Mouse (Mus musculus) midbrain, embryonic 12.5 days (tissue): ENCODE measurements at regions not wholly inside any gene's neighbourhood (a gene's known extent, or its start where the extent isn't known, plus 50 kb on each side); places are given as distances from the start of the nearest gene placed in this dataset.
A peak's percentile ranks its signal among the peaks of the same experiment; 100 is the strongest.

Experiments used
- ATAC-seq: fragments of 200-750 bp; cut with Nextera tagmentation; 2 replicates; pipeline ENCODE4 v1.8.0; 2017; ENCODE audit warnings: low read depth, moderate TSS enrichment, moderate library complexity; ENCODE audit not compliant: low FRiP score
- H3K27ac ChIP-seq: fragments of 300-500 bp; sonication (generic); replicated peaks from 2 replicates; pipeline ENCODE4 v1.5.1; 2016; ENCODE audit warnings: mild to moderate bottlenecking
- H3K27me3 ChIP-seq: fragments of 300-500 bp; sonication (generic); 2 replicates; pipeline ENCODE4 v1.6.1; 2016; ENCODE audit warnings: mild to moderate bottlenecking
- H3K36me3 ChIP-seq: fragments of 300-500 bp; sonication (generic); 2 replicates; pipeline ENCODE4 v1.6.1; 2016
- H3K4me1 ChIP-seq: fragments of 300-500 bp; sonication (generic); 2 replicates; pipeline ENCODE4 v1.6.1; 2016
- H3K4me2 ChIP-seq: fragments of 300-500 bp; sonication (generic); replicated peaks from 2 replicates; pipeline ENCODE4 v1.6.1; 2016; ENCODE audit warnings: mild to moderate bottlenecking, moderate library complexity
- H3K4me3 ChIP-seq: fragments of 300-500 bp; sonication (generic); 2 replicates; pipeline ENCODE4 v1.5.1; 2016; ENCODE audit warnings: mild to moderate bottlenecking
- H3K9ac ChIP-seq: fragments of 300-500 bp; sonication (generic); replicated peaks from 2 replicates; pipeline ENCODE4 v1.6.1; 2016; ENCODE audit warnings: mild to moderate bottlenecking, moderate library complexity
- H3K9me3 ChIP-seq: fragments of 300-500 bp; sonication (generic); 2 replicates; pipeline ENCODE4 v1.6.1; 2016; ENCODE audit warnings: mild to moderate bottlenecking
- WGBS: fragments of 180-500 bp; shearing (Covaris S2); methylation state at CpG from one replicate; pipeline ENCODE4 v1.1.7; 2016; 5-methylcytosine and 5-hydroxymethylcytosine counted together

DNA sequence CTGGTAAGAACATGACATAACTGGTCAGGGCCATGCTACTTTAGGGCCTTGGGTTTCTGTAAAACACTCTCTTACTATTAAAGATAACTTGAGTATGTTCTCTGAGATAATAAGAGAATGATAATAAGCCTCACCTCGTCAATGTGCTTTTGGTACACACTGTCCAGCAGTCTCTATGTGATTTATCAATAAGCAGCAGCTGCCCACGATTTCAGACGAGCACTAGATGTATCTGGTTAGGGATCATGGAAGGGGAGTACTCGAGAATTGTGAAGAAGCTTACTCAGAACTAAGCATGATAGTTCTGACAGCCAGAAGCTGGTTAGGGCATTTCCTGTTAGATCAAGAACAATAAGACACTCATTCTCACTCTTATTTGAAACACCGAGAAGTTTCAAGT lies 53.8 kb downstream of the Neurod6 start:
- no peaks in the 10 kb centered on the region for H3K9me3 ChIP-seq
- no peak overlapping the region for H3K4me3 ChIP-seq
- no peak for ATAC-seq
- WGBS, result 85% methylated on average over 5 of the region's 5 CpGs
- no peak overlapping the region for H3K4me2 ChIP-seq
- H3K4me1 ChIP-seq, result no peaks in the 10 kb centered on the region
- H3K27ac ChIP-seq, result no peak overlapping the region
- no peaks in the 10 kb centered on the region for H3K27me3 ChIP-seq
- H3K36me3 ChIP-seq, result no peaks in the 10 kb centered on the region
- H3K9ac ChIP-seq, result no peak overlapping the region

DNA sequence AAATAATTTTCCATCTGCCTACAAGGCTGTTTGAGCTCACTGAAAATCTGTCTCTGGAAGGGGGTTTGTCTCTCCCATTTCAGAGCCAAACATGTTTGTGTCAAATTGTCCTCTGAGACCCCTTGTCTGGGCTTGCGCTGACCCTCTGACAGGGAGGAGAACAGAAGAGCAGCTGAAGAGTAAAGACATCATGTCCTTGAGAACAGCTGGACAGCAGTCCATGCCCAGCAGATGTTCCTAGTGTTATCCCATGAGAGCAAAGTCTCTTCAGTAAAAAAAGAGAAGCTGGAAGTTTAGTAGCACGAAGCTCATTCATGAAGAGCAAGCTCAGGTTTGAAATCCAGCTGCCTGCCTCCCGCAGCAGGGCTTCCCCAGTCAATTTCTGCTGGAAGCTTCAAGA lies 60.7 kb downstream of the Neurod6 start:
- H3K9ac ChIP-seq, result no peak overlapping the region
- H3K4me3 ChIP-seq, result no peak overlapping the region
- H3K4me1 ChIP-seq, result peaks cover 7% of the 10 kb centered on the region; the same call in 1 of the 2 replicates
- H3K27ac ChIP-seq, result no peak overlapping the region
- no peaks in the 10 kb centered on the region for H3K36me3 ChIP-seq
- no peaks in the 10 kb centered on the region for H3K27me3 ChIP-seq
- 87% methylated on average over 3 of the region's 3 CpGs for WGBS
- no peak overlapping the region for H3K4me2 ChIP-seq
- ATAC-seq, result no peak
- H3K9me3 ChIP-seq, result no peaks in the 10 kb centered on the region

DNA sequence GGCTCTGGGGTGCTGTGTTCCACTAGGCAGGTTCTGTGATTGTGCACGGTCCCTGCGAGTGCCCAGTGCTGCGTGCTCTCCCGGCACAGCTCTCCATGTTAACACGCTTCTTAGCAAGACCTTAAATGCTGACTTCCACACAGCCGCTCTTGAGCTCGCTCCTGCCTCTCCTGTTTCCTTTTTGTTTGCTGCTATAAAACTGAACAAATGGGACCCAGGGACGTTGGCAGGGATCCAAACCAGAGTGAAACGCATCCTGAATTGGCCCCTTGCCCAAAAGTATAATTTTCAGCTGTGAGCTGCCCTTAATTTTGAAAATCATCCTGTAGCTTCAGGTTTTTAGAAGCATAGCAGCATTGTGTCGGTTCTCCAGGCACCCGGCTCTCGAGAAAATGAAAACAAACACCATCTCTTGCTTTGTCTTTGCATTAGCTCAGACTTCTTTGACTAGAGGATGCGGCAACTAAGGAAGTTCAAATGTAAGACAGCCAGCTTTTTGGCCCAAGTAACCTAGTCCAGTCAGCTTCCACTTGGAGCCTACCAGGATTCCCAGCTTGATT lies 63.1 kb downstream of the Neurod6 start:
- Histone ChIP-seq H3K9ac (no peak overlapping the region), H3K9me3 (no peaks in the 10 kb centered on the region), H3K27ac (no peak overlapping the region; the same call in 1 of the 2 replicates), H3K4me2 (no peak overlapping the region), H3K36me3 (no peaks in the 10 kb centered on the region), H3K4me3 (no peak overlapping the region), H3K27me3 (no peaks in the 10 kb centered on the region), H3K4me1 (peaks cover 7% of the 10 kb centered on the region; the same call in 1 of the 2 replicates)
- no peak for ATAC-seq
- WGBS, result 60% methylated on average over 13 of the region's 13 CpGs

DNA sequence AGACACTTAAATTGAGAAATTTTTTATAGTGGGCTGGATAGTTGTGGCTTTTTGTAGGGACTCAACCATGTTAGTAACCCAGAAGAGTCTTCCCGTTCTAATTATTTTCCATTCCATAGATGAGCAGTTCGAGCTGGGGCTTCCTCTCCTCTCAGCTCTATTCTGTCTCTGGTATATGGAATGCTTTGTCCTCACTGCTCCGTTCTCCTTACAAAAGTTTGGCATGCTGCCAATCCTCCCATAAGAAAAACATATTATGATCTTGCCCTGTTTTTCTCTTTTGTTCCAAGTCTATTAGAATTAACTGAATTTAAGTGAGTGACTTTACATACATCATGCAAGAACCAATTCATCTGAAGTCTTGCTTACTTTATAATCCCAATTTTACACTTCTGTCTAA lies 70.7 kb downstream of the Neurod6 start:
- Histone ChIP-seq H3K9ac (no peak overlapping the region), H3K27me3 (no peaks in the 10 kb centered on the region), H3K36me3 (no peaks in the 10 kb centered on the region), H3K9me3 (no peaks in the 10 kb centered on the region), H3K4me1 (no peaks in the 10 kb centered on the region), H3K4me2 (no peak overlapping the region), H3K4me3 (no peak overlapping the region), H3K27ac (no peak overlapping the region)
- no peak for ATAC-seq
- 67% methylated on average over 3 of the region's 3 CpGs for WGBS

DNA sequence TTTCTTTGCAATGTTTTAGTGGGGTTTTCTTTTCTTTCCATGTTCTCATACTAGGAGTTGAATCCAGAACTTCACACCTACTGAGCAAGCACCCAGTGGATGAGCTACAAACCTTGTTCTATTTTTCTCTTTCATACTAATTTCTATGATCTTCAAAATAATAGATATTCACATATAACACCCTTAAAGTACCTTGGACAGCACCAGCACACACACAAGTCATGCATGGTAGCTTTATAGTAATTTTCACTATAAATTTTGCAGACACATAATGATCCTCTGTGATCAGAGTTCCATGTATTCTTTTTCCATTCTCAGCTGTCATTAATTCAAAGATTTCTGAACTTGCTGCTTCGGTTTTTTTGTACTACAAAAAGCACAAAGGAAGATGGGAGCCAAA lies 71.1 kb downstream of the Neurod6 start:
- H3K4me2 ChIP-seq, result no peak overlapping the region
- H3K36me3 ChIP-seq, result no peaks in the 10 kb centered on the region
- ATAC-seq, result no peak
- H3K27ac ChIP-seq, result no peak overlapping the region
- no peak overlapping the region for H3K4me3 ChIP-seq
- H3K27me3 ChIP-seq, result no peaks in the 10 kb centered on the region
- WGBS, result 76% methylated on average over 1 of the region's 1 CpGs
- no peak overlapping the region for H3K9ac ChIP-seq
- no peaks in the 10 kb centered on the region for H3K4me1 ChIP-seq
- no peaks in the 10 kb centered on the region for H3K9me3 ChIP-seq

DNA sequence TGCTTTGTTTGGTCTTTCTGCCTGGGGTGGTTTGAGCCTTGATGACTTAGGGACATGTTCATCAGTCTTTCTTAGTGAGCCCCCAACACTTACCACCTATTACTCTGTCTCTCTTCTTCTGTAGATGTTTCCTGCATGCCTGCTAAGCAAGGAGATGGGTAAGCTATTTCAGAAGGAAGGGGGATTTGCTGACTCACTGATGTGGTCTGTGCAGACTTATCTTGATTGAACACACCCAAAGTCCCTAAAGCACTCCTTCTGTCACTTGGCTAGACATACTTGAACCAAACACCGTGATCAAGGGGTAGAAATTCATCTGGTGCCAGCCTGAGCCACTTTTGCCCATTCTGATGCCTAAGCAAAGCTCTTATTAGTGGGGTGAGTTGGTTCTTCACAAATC lies 72.0 kb downstream of the Neurod6 start:
- no peak for ATAC-seq
- no peak overlapping the region for H3K27ac ChIP-seq
- no peak overlapping the region for H3K4me2 ChIP-seq
- H3K9ac ChIP-seq, result no peak overlapping the region
- H3K36me3 ChIP-seq, result no peaks in the 10 kb centered on the region
- no peak overlapping the region for H3K4me3 ChIP-seq
- H3K9me3 ChIP-seq, result no peaks in the 10 kb centered on the region
- 78% methylated on average over 1 of the region's 1 CpGs for WGBS
- H3K27me3 ChIP-seq, result no peaks in the 10 kb centered on the region
- no peaks in the 10 kb centered on the region for H3K4me1 ChIP-seq

DNA sequence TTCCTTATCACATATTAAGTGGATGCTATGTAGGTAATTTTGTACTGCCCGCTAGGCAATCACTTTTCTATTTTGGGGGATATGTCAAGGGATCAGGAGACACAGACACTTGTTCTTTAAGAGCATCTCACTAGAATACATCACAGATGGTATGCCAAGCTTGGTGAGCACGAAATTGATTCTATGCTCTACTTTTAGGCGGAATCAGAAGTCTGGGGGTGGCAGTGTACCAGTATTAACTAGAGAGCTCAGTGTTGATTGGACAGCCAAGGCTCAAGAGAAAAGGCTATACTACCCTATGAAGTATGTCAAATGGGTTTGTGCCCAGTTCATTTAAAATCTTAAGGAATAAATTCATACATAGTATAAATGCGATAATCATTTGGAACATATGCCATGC lies 84.0 kb downstream of the Neurod6 start:
- H3K9ac ChIP-seq, result no peak overlapping the region
- no peaks in the 10 kb centered on the region for H3K9me3 ChIP-seq
- no peak for ATAC-seq
- 88% methylated on average over 4 of the region's 4 CpGs for WGBS
- no peak overlapping the region for H3K27ac ChIP-seq
- H3K4me2 ChIP-seq, result no peak overlapping the region
- H3K27me3 ChIP-seq, result no peaks in the 10 kb centered on the region
- H3K4me3 ChIP-seq, result no peak overlapping the region
- no peaks in the 10 kb centered on the region for H3K36me3 ChIP-seq
- H3K4me1 ChIP-seq, result no peaks in the 10 kb centered on the region

DNA sequence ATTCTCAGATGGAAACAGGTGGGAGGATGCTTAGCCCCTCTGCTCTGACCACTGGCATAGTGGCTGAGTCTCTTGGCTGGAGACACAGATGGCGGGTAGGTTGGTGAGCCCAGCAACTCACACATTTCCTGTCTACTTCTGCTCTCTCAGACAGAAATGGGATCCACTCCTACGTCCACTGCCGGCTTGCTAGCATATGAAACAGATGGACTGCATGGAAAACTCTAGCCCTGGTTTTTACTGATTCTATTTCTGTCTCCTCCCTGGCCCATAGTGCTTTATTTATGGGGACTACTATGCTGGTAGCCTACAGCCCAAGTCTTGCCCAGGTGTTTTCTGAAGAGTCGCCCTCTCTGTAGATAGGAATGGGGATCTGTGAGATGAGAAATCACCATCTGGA lies 88.9 kb downstream of the Neurod6 start:
- no peaks in the 10 kb centered on the region for H3K4me1 ChIP-seq
- no peaks in the 10 kb centered on the region for H3K36me3 ChIP-seq
- H3K4me2 ChIP-seq, result no peak overlapping the region
- no peak overlapping the region for H3K4me3 ChIP-seq
- 91% methylated on average over 4 of the region's 4 CpGs for WGBS
- no peak for ATAC-seq
- no peaks in the 10 kb centered on the region for H3K27me3 ChIP-seq
- H3K9ac ChIP-seq, result no peak overlapping the region
- H3K27ac ChIP-seq, result no peak overlapping the region
- no peaks in the 10 kb centered on the region for H3K9me3 ChIP-seq

DNA sequence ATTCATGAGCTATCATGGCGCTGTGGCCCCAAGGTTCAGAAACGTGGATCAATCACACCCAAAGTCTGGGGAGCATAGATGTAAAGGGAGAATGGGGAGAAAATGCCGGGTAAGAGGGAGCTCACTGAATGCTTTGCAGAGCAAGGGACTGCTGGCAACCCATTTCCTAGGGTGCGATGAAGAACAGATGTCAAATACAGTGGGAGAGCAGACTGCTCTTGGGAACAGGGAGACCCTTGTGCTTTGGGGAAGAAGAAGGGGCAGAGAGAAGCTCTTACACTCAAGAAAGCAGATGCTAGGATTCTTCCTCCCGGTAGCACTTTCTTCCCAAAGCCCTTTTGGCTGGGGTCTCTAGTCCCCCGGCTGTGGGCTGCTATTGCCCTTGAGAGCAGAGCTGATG lies 100.0 kb downstream of the Neurod6 start:
- no peak overlapping the region for H3K4me2 ChIP-seq
- H3K4me3 ChIP-seq, result no peak overlapping the region
- peaks cover 15% of the 10 kb centered on the region; the same call in 1 of the 2 replicates for H3K4me1 ChIP-seq
- WGBS, result 59% methylated on average over 6 of the region's 6 CpGs
- no peaks in the 10 kb centered on the region for H3K36me3 ChIP-seq
- no peak for ATAC-seq
- no peaks in the 10 kb centered on the region for H3K9me3 ChIP-seq
- H3K27ac ChIP-seq, result no peak overlapping the region
- no peaks in the 10 kb centered on the region for H3K27me3 ChIP-seq
- no peak overlapping the region for H3K9ac ChIP-seq

DNA sequence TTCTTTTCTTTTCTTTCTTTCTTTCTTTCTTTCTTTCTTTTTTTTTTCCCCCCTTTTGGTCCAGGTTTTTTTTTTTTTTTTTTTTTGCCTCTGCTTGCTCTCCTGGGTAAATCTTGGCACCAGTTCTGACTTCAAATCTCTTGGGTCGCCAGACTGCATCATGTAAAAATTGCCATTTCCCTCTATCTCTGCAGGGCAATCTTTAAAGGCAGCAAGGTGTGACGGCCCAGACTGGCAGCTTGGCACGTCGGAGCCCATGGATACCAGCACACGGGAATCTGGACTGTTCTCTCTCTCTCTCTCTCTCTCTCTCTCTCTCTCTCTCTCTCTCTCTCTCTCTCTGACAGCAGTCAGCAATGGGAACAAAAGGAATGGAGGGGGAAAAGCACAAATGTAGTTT lies 101.0 kb downstream of the Neurod6 start:
- Histone ChIP-seq H3K4me3 (no peak overlapping the region), H3K4me1 (peaks cover 15% of the 10 kb centered on the region; the same call in 1 of the 2 replicates), H3K9ac (no peak overlapping the region), H3K27me3 (no peaks in the 10 kb centered on the region), H3K36me3 (no peaks in the 10 kb centered on the region), H3K27ac (no peak overlapping the region), H3K4me2 (no peak overlapping the region), H3K9me3 (no peaks in the 10 kb centered on the region)
- ATAC-seq, result no peak
- 25% methylated on average over 5 of the region's 5 CpGs for WGBS

DNA sequence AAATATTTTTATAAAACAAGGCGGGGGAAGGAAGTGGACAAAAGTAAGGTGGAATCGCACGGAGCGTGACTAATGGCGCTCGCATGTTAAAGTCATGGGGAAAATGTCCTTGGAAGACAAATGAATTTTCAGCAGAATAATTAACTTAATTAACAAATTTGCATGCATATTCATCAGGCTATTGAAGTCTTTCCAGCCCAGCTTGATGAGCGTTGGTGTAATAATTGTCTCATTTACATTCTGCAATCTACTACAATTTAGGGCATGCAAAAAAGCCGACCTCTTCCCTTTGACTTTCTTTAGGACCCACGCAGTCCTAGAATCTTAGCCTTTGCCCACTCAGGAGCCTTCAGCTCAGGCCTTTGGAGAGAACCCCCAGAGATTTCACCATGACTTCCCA lies 101.5 kb downstream of the Neurod6 start:
- Histone ChIP-seq H3K9ac (no peak overlapping the region), H3K4me3 (no peak overlapping the region), H3K9me3 (no peaks in the 10 kb centered on the region), H3K36me3 (no peaks in the 10 kb centered on the region), H3K4me1 (peaks cover 15% of the 10 kb centered on the region; the same call in 1 of the 2 replicates), H3K4me2 (no peak overlapping the region), H3K27me3 (no peaks in the 10 kb centered on the region), H3K27ac (no peak overlapping the region)
- 76% methylated on average over 9 of the region's 9 CpGs for WGBS
- ATAC-seq, result 0 out of 2 replicates have a peak, but pooled peaks have one; percentile 38

DNA sequence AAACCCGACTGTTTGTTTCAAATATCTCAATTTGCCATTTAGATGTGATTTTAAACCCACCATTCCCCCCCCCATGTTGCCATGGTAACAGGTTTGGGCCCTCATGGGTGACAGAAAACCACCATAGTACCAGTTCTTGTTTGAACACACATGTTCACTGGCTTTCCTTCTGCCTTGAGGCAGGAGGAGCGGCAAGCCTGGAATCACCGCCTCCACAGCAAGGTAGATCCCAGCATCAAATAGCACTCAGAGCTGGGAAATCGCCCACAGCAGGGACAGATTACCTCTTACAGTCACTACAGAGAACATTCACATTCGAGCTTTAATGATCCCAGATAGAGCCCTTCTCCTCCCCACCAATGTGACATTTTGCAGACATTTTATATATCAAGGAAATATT lies 102.0 kb downstream of the Neurod6 start:
- WGBS, result 56% methylated on average over 5 of the region's 5 CpGs
- H3K9me3 ChIP-seq, result no peaks in the 10 kb centered on the region
- no peak overlapping the region for H3K9ac ChIP-seq
- peaks cover 15% of the 10 kb centered on the region; the same call in 1 of the 2 replicates for H3K4me1 ChIP-seq
- no peaks in the 10 kb centered on the region for H3K27me3 ChIP-seq
- no peak overlapping the region for H3K4me2 ChIP-seq
- no peaks in the 10 kb centered on the region for H3K36me3 ChIP-seq
- no peak for ATAC-seq
- no peak overlapping the region for H3K4me3 ChIP-seq
- H3K27ac ChIP-seq, result no peak overlapping the region

DNA sequence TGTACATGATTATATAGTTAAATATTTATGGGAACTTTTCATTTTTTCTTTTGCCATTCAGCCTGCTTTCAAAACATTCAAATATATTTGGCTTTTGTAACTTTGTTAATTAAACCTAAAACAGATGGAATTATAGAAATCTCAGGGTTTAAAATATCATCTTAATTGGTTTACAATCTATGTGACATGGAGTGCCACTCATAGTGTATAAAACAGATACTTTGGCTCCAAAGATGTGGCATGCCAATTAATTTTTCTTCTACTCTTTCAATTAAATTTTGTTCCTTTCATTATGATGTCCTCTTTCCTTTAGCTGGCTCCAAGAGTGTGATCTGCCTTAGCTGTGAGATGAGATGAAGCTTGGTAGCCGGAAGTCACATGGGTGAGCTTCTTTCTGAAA lies 103.0 kb downstream of the Neurod6 start:
- 77% methylated on average over 1 of the region's 1 CpGs for WGBS
- Histone ChIP-seq H3K4me3 (no peak overlapping the region), H3K27me3 (no peaks in the 10 kb centered on the region), H3K9ac (no peak overlapping the region), H3K4me1 (peaks cover 15% of the 10 kb centered on the region; the same call in 1 of the 2 replicates), H3K4me2 (no peak overlapping the region), H3K27ac (no peak overlapping the region), H3K36me3 (no peaks in the 10 kb centered on the region), H3K9me3 (no peaks in the 10 kb centered on the region)
- ATAC-seq, result no peak
